Mouse (Mus musculus) hindbrain, postnatal 0 days (tissue): ENCODE data around the gene Foxp1. TPM values are rescaled to one million over a fixed set of nuclear protein-coding genes. Genes with fewer than 3 reads are reported as not detected.

Source experiments
- ATAC-seq: fragments of 200-750 bp; cut with Nextera tagmentation; 2 replicates; pipeline ENCODE4 v1.8.0; 2017; ENCODE audit warnings: mild to moderate bottlenecking, moderate TSS enrichment, moderate library complexity
- DNase-seq: peaks from one replicate; pipeline ENCODE4 v3.0.0-alpha.2; 2015; ENCODE audit warnings: low spot score
- H3K27ac ChIP-seq: fragments of 300-500 bp; sonication (generic); 2 replicates; pipeline ENCODE4 v1.5.1; 2014; ENCODE audit warnings: mild to moderate bottlenecking
- H3K27me3 ChIP-seq: fragments of 300-500 bp; sonication (generic); 2 replicates; pipeline ENCODE4 v1.6.1; 2014; ENCODE audit warnings: low read length, mixed read lengths; ENCODE audit not compliant: insufficient read depth
- H3K36me3 ChIP-seq: fragments of 300-500 bp; sonication (generic); 2 replicates; pipeline ENCODE4 v1.6.1; 2014; ENCODE audit warnings: low read length, mixed read lengths; ENCODE audit not compliant: insufficient read depth
- H3K4me1 ChIP-seq: fragments of 300-500 bp; sonication (generic); 2 replicates; pipeline ENCODE4 v1.6.1; 2014; ENCODE audit warnings: antibody characterized with exemption, low read length, mixed read lengths; ENCODE audit not compliant: insufficient read depth
- H3K4me2 ChIP-seq: fragments of 300-500 bp; sonication (generic); 2 replicates; pipeline ENCODE4 v1.6.1; 2014; ENCODE audit warnings: low read depth, mild to moderate bottlenecking, low read length, moderate library complexity, mixed read lengths
- H3K4me3 ChIP-seq: fragments of 300-500 bp; sonication (generic); 2 replicates; pipeline ENCODE4 v1.5.1; 2014; ENCODE audit warnings: low read length
- H3K9ac ChIP-seq: fragments of 300-500 bp; sonication (generic); replicated peaks from 2 replicates; pipeline ENCODE4 v1.6.1; 2014; ENCODE audit warnings: mild to moderate bottlenecking, low read length, moderate library complexity, mixed read lengths
- H3K9me3 ChIP-seq: fragments of 300-500 bp; sonication (generic); 2 replicates; pipeline ENCODE4 v1.6.1; 2016; ENCODE audit warnings: low read length, mixed read lengths
- CTCF ChIP-seq: IDR thresholded peaks from 2 replicates; pipeline ENCODE4 v1.5.1; 2016; ENCODE audit warnings: antibody characterized with exemption, control low read depth, low read depth
- WGBS: fragments of 180-500 bp; shearing (Covaris S2); extraction: QIAGEN DNeasy Blood & Tissue Kit; methylation state at CpG from one replicate; pipeline ENCODE4 v1.1.7; 2014; 5-methylcytosine and 5-hydroxymethylcytosine counted together
- polyA plus RNA-seq: library from polyadenylated mRNA; unstranded; fragments of >200 nt; fragmentation: Nextera tagmentation; extraction: Ambion mirVana; gene quantifications from 2 replicates; pipeline ENCODE4 v1.2.1, GENCODE M21; 2015
- total RNA-seq: library from RNA; depleted of rRNA; stranded (reverse); fragments of >200 nt; gene quantifications from 2 replicates; pipeline ENCODE4 v1.2.3, GENCODE M21; 2014

Gene Foxp1
- total and polyA plus RNA-seq, 2 experiments from 2014 or later: 53.6 to 54.8 TPM

DNA sequence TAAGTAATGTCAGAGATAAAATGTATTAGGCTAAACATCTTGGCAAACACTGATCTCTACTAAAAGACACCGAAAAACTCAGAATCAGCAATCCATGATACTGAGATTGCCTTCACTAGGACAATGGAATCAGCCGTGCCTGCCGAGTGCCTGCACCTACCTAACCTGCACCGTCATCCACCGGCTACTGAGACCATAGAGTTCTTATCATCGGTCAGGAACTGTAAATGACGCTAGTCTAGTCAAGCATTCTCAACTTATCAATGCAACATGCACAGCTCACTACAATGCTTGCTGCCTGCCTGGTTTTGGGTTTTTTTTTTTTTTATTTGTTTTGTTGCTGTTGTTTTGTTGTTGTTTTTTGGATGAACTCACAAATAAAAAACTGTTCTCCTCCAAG lies 542.1 kb downstream of the Foxp1 start:
- TF ChIP-seq CTCF: no peak
- H3K9me3 ChIP-seq: no peaks in the 10 kb centered on the region
- ATAC-seq: no peak
- 92% methylated on average over 7 of the region's 7 CpGs for WGBS
- DNase-seq: no peak
- no peak overlapping the region for H3K27ac ChIP-seq
- no peaks in the 10 kb centered on the region; the same call in 1 of the 2 replicates for H3K36me3 ChIP-seq
- H3K4me3 ChIP-seq: no peak overlapping the region
- H3K4me2 ChIP-seq: no peak overlapping the region
- no peaks in the 10 kb centered on the region for H3K4me1 ChIP-seq
- H3K27me3 ChIP-seq: no peaks in the 10 kb centered on the region
- H3K9ac ChIP-seq: no peak overlapping the region

DNA sequence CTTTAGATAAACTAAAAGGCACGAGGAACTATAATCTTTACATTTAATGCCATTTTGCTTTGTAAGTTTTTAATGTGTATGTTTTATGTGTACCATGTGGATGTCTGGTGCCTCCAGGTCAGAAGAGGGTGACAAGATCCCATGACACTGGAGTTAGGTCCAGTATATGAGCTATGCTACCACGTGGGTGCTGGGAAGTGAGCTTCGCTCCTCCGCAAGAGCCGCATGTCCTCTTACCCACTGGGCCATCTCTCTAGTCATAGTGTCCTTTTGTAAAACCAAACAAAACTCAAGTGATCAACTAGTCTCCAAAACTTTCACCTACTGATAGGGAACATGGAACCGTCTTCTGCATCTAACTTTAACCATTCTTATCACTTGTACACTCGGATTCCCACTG lies 542.5 kb downstream of the Foxp1 start:
- ATAC-seq (no peak), DNase-seq (no peak)
- TF ChIP-seq CTCF: no peak
- no peak overlapping the region for H3K9ac ChIP-seq
- no peaks in the 10 kb centered on the region for H3K4me1 ChIP-seq
- H3K4me3 ChIP-seq: no peak overlapping the region
- H3K27ac ChIP-seq: no peak overlapping the region
- no peaks in the 10 kb centered on the region for H3K9me3 ChIP-seq
- H3K27me3 ChIP-seq: no peaks in the 10 kb centered on the region
- WGBS: 97% methylated on average over 7 of the region's 7 CpGs
- no peaks in the 10 kb centered on the region; the same call in 1 of the 2 replicates for H3K36me3 ChIP-seq
- H3K4me2 ChIP-seq: no peak overlapping the region

GRCm38 (mm10) chr6:98977806-98978205 lies 544.7 kb downstream of the Foxp1 start:
- TF ChIP-seq CTCF: no peak
- no peak overlapping the region for H3K4me3 ChIP-seq
- WGBS: 92% methylated on average over 4 of the region's 4 CpGs

GRCm38 (mm10) chr6:98975918-98976317 lies 546.6 kb downstream of the Foxp1 start:
- Histone ChIP-seq H3K4me1 (no peaks in the 10 kb centered on the region), H3K4me3 (no peak overlapping the region), H3K27ac (no peak overlapping the region), H3K9me3 (no peaks in the 10 kb centered on the region), H3K27me3 (no peaks in the 10 kb centered on the region), H3K9ac (no peak overlapping the region), H3K36me3 (no peaks in the 10 kb centered on the region; the same call in 1 of the 2 replicates), H3K4me2 (no peak overlapping the region)
- WGBS: 93% methylated on average over 6 of the region's 6 CpGs
- ATAC-seq (no peak), DNase-seq (no peak)
- TF ChIP-seq CTCF: no peak

More at GRCm38 (mm10) chr6:98977806-98978205, 544.7 kb downstream of the Foxp1 start:
- Histone ChIP-seq H3K9me3 (no peaks in the 10 kb centered on the region), H3K27ac (no peak overlapping the region), H3K4me2 (no peak overlapping the region), H3K4me1 (no peaks in the 10 kb centered on the region), H3K27me3 (no peaks in the 10 kb centered on the region), H3K36me3 (no peaks in the 10 kb centered on the region; the same call in 1 of the 2 replicates), H3K9ac (no peak overlapping the region)
- ATAC-seq: no peak
- no peak for DNase-seq

- no peaks in the 10 kb centered on the region for H3K27me3 ChIP-seq
- no peak for TF ChIP-seq CTCF
- no peak overlapping the region for H3K27ac ChIP-seq
- H3K9ac ChIP-seq: no peak overlapping the region
- H3K36me3 ChIP-seq: no peaks in the 10 kb centered on the region; the same call in 1 of the 2 replicates
- 81% methylated on average over 5 of the region's 5 CpGs for WGBS
- H3K9me3 ChIP-seq: no peaks in the 10 kb centered on the region
- H3K4me2 ChIP-seq: no peak overlapping the region
- no peak overlapping the region for H3K4me3 ChIP-seq
- no peaks in the 10 kb centered on the region for H3K4me1 ChIP-seq
- DNase-seq (no peak), ATAC-seq (no peak)
Measured at GRCm38 (mm10) chr6:98973433-98973832, 549.1 kb downstream of the Foxp1 start.

GRCm38 (mm10) chr6:98972404-98972803 lies 550.1 kb downstream of the Foxp1 start:
- no peak overlapping the region for H3K27ac ChIP-seq
- no peaks in the 10 kb centered on the region; the same call in 1 of the 2 replicates for H3K36me3 ChIP-seq

GRCm38 (mm10) chr6:98959333-98959732 lies 563.2 kb downstream of the Foxp1 start:
- Histone ChIP-seq H3K9ac (no peak overlapping the region), H3K4me1 (no peaks in the 10 kb centered on the region), H3K27ac (no peak overlapping the region), H3K27me3 (no peaks in the 10 kb centered on the region), H3K9me3 (no peaks in the 10 kb centered on the region), H3K36me3 (no peaks in the 10 kb centered on the region), H3K4me2 (no peak overlapping the region), H3K4me3 (no peak overlapping the region)
- no peak for ATAC-seq
- DNase-seq: no peak
- 79% methylated on average over 6 of the region's 6 CpGs for WGBS
- TF ChIP-seq CTCF: no peak

More at GRCm38 (mm10) chr6:98972404-98972803, 550.1 kb downstream of the Foxp1 start:
- Histone ChIP-seq H3K9ac (no peak overlapping the region), H3K4me1 (no peaks in the 10 kb centered on the region), H3K4me2 (no peak overlapping the region), H3K4me3 (no peak overlapping the region), H3K9me3 (no peaks in the 10 kb centered on the region), H3K27me3 (no peaks in the 10 kb centered on the region)
- DNase-seq (no peak), ATAC-seq (no peak)
- WGBS: 71% methylated on average over 7 of the region's 7 CpGs
- TF ChIP-seq CTCF: no peak
